Mouse (Mus musculus) right cerebral cortex, postnatal 25 days (tissue): ENCODE data around the gene Spon1.

Source experiments
- DNase-seq: peaks from one replicate; pipeline ENCODE4 v3.0.0; 2022

The Spon1 gene

DNA sequence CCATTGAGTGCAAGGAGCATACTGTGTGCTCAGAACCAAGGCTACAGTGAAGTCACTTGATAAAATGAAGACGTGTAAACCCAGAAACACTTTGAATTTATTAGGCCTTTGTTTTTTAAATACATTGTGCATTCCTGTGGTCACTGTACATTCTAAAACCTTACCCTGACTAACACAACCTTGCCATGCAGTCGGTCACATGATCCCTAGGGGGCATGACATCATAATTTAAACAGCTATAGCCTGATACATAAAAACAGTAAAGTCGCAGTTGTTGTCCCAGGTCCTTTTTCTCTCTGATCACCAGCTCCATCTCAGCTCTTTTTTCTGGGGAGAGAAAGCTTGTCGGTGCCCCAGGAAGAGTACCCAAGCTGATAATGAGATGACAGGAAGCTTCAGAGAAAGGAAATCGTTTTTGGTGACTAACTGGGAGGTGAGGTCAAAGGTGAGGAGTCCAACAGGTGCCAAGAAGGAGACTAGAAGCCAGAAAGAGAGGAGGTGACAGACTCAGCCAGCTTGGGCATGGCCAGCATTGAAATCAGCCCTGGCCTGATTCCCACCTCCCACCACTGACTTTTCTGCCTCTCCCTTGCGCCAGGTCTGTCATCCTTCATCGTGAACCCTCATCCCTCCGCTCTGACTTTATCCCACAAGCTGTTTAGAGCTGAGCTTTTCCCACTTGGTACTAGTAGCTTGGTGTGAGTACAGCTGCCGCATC is 246.1 kb downstream of the Spon1 start:
- DNase-seq, result no peak

DNA sequence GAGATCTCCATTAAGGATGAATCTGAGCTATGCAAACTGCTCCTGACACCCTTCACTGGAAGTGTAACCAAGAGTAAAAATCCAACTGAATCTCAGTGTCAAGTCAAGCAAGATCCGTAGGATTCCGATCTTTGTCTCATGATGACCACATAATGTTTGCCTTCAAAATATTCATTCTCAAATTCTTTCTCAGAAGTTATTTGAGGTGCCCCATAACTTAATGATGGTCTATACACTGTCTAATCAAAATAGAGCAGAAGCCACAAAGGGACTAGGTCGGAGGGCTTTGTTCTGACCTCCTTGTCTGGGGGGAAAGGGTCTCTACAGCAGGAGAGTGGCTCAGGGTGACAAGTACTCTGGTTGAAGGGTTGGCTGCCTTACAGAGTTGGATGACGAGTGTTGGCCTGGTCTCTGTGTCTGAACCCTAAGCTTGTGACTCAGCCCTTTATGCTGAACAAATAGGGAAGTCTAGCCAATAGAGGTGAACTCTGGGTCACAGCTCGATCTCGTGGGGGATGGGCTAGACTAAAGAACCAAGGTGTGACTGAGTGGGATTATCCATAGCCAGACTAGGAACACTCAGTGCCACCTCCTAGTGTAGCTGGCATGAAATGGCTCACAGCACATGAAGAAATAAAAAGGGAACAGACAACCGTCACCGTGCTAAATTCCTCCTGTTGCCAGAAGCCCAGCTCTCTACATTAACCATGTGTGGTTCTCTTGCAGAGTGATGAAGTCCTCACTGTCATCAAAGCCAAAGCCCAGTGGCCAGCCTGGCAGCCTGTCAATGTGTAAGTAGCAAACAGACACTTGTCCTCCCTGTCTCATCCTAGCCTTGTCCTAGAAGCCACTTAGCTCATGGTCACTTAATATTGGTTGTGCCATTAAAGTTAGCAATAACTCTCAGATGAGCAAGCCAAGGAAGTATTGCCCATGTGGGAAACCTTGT is 250.5 kb downstream of the Spon1 start:
- DNase-seq, result no peak

DNA sequence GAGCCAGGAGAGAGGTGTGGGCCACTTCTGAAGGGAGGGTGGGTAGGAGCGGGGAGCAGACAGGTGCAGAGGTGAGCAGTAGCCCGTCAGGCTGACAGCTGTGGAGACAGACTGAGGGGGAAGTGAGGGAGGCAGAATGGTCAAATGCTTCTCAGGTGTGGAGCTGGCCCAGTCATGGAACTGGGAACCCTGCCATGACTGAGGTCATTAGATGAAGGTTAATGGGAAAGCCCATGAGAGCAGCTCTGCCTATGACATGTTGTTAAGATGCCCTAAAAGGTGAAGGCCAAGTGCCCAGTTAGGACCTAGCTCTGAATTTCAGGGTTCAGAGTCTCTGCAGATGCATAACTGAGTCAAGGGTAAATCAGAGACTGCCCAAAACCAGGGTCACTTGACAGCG is 253.1 kb downstream of the Spon1 start:
- DNase-seq, result no peak

DNA sequence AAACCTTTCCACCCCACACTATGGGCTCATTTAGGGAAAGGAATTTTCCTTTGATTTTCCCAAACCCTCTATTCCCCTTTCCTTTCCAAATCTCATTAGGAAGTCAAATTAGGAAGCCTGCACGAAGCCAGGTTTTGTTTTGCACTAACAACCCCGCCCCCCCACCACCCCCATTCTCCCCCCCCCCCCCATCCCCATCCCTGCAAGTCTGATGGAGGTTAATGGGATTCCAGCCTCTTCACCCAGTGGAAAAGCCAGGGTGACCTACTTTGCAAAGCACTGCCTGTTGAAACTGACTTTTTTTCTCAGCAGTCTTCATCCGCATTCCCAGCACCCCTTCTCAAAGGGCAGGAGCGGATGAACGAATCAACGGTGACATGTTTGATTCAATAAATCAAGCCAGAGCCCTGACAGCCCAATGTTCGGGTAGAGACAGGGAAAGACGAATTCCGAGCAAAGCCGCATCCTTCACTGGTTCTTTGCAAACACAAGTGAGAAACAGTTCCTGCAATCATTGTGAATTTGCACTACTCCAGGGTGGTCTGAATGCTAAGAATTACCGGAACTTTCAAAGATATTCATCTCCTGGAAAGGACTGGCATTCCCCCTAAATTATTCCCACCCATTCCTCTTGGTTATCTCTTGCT is 254.4 kb downstream of the Spon1 start:
- DNase-seq, result no peak

DNA sequence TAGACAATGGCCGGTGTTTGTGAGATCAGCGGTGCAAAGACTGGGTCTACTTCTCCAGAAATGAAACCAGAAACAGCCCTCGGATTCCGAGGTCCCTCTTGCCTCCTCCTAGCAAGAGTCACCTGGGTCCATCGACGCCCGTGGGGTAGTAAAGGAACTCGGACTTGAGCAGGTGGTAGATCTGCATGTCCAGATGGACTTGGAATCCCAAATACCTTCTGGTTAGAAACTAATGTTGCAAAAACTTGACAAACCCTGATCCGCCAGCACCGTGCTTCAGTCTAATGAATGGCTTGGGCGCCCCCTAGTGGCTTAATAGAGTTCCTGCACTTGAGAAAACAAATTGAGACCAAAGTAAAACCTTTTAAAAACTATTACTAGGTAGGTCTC is 254.9 kb downstream of the Spon1 start:
- DNase-seq, result peak; percentile 76

GRCm38 (mm10) chr7:114026923-114027322 is 261.1 kb downstream of the Spon1 start:
- DNase-seq, result no peak

DNA sequence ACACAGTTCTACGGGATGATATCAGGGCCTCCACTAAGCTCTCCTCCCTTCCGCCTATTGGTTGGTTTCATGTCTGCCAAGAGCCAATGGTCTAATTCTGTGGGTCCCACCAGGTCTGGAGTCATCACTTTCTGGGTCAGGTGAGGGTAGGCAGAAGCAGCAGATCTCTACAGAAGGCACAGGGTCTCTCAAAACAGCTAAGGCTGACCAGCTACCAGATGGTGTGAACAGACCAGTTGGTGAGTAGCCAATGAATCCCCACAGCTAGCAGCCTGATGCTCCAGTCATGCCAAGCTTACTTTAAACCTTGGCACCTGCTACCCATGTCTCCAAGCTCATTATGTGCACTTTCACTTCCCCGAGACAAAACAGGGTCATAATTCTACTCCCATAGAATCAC is 261.6 kb downstream of the Spon1 start:
- DNase-seq, result no peak

DNA sequence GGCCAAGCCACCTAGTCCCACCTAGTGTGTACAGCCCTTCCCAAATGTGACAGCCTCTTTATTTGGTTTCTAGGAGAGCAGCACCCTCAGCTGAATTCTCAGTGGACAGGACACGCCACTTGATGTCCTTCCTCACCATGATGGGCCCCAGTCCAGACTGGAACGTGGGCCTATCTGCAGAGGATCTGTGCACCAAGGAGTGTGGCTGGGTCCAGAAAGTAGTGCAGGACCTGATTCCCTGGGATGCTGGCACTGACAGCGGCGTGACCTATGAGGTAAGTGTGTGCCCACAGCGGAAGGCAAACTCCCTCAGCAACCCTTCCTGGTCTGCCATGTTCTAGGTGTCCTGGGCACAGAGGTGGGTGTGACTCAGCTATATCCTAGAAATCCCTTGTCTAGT is 263.0 kb downstream of the Spon1 start:
- no peak for DNase-seq

- no peak for DNase-seq
Observed at GRCm38 (mm10) chr7:114029596-114029995, 263.8 kb downstream of the Spon1 start.

DNA sequence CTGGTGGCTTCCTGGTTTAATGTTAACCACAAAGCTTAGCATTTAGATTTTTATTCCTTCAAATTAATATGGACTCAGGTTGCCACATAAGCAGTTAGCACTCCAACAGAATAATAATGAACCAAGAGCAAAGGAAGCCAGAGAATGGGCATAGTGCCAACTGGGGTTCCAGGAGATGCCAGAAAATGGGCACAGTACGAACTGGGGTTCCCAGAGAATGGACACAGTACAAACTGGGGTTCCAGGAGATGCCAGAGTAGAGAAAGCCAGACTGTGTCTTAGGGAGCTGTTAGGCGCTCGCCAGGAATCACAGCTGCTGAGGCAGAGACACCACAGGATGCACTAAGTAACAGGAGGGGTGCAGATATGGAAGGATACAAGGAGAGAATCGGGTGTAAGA is 271.4 kb downstream of the Spon1 start:
- DNase-seq, result no peak

DNA sequence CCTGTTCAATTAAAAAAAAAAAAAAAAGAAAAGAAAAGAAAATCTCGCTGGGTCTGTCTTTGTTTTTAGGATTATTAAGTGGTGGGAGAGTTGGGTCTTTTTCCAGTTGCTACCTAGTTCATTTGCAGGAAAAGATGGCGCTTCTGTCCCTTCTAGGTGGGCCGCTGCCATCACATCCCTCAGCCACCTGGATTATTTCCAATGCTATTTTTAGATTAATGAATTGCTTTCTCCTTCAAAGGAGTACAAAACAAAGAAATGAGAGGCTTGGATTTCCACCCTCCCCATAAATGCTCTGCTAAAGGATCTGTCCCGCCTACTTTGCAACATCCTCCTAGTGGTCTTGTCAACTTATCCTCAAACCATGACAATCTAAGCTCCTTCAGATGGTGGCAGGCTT is 275.6 kb downstream of the Spon1 start:
- no peak for DNase-seq

DNA sequence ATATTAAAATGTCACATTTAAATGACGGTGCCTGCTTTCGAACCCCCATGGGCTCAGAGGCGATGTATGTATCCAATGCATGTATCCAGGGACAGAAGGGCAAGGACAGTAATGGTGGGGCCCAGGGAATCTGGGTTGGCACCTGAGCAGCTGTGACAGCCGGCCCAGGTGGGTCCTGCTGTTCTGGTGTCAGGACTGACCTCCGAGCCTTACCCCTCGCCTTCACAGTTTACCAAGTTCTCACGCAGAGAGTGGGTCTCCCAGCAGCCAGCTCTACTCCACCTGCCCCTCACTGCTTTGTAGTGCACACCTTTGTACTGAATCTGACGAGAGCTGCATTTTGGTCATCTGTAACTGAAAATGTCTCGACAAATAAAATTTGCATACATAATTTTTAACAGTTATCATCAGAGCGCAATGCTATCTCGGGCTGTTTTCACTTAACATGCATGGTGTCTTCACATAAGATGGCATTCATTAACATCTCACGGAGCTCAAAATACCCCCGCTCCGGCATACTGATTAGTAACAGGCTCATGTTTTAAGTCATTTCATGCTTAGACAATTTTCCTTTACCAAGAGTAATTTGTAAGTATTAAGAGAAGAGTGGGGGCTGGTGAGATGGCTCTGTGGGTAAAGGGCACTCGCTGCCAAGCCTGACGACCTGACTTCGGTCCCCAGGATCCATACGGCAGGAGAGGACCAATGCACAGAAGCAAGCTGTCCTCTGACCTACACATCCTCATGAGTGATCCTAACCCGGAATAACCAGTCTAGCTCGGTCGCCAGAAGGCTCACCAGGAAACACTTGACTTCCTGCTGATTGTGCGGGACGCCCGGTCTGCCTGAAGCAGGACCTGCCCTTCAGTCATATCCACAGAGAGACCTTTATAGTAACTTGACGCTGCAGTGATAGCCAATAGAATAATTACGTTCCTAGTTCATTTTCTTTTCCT is 277.5 kb downstream of the Spon1 start:
- DNase-seq, result no peak

DNA sequence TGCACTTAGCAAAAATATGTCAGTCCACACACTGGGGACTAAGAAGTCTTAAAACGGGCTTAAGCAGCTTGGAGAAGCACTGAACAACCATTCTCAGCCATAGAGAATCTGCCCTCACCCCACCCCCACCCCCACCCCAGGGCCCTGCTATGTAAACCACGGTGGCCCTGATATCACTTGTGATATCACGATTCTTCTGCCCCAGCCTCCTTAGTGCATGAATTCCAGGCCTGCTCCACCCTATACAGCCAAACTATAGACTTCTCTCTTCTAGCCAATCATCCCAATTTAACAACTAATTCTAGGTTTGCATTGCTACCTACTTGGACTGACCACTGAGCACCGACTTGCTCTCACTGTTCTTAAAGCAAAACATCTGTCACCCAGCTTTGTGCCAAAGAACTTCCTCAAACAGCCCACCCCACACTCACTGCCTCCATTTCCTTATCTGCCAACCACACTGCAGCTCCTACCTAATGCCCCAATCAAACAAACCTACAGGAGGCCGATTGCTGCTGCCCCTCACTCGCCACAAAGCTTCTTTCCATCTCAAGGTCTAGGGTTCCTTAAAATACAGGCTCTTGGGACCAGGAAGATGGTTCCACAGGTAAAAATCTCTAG is 278.2 kb downstream of the Spon1 start:
- no peak for DNase-seq

- DNase-seq, result no peak
Observed at GRCm38 (mm10) chr7:114045814-114046213, 280.0 kb downstream of the Spon1 start.

- DNase-seq, result no peak
Observed at GRCm38 (mm10) chr7:114053720-114054119, 287.9 kb downstream of the Spon1 start.

DNA sequence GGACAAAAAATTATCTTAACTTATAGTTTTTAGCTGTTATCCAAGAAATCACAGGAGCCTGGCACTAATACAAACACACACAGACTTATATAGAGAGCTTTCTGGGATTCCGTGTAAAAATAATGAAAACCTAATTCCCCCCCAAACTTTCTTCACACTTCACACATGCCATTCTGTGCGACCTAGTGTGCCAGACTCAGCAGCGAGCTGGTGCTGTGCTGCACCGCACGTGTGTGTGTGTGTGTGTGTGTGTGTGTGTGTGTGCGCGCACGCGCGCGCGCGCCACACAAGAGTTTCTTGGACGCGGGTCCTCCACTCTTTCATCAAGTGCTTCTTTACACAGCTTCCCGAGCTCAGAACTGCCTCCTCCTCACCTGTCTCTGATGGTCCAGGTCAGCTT is 292.4 kb downstream of the Spon1 start:
- no peak for DNase-seq

DNA sequence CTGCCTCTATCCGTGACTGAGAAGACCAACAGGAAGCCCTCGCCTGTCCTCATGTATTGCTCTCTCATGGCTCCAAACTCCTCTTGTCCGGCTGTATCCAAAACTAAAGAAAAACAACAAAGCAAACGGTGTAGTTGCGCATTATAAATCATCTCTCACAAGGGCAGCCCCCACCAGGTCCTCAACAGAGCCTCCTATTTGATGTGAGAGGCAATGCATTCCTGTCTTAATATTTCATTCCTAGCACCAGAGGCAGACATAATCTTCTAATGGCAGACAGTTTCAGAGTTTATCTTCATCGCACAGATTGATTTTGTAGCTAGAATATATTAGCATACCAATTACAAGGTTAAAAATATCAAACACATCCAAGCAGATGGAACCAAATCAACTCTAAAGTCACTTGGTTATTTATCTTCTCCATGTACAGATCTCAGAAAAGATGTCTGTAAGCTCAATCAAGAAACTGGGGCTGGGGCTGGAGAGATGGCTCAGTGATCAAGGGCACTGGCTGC is 293.2 kb downstream of the Spon1 start:
- DNase-seq, result no peak

- DNase-seq, result no peak
Observed at GRCm38 (mm10) chr7:114060445-114060844, 294.6 kb downstream of the Spon1 start.

DNA sequence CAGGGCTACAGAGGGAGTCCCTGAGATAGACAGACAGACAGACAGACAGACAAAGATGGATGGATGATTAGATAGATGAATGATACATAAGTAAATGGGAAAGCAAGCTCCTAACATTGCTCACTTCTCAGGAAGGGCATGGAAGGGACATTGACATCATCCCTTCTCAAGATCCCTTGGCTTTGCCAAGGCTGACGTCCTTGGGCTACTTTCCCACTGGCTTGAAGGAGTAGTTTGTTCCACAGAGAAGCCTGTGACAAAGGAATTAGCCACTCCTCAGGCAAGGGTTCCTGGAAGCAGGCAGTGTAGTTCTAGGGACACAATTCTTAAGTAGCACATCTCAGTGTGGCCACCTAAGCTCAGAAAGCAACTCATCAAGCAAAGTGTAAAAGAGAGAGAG is 296.7 kb downstream of the Spon1 start:
- no peak for DNase-seq

DNA sequence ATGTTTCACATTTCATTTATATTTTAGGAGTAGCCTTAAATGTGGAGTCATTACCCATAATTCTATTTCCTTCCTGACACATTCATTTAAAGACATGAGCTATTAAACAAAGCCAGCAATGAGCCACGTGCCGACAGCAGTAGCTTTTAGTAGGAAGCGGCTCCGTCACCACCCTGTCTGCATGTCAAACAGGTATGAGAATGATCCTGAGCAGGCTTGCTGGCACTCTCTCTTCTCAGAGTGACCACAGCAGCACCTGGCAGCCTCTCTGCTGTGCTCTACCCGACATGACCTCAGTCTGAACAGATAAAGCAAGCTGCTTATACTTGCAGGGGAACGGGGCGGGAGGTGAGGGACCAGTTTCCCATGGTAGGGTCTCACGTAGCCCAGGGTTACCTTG is 297.7 kb downstream of the Spon1 start:
- no peak for DNase-seq

GRCm38 (mm10) chr7:114063966-114064365 is 298.2 kb downstream of the Spon1 start:
- no peak for DNase-seq
